Mouse (Mus musculus): ENCODE results near the gene Fshr.

GRCm38 (mm10) chr17:89113944-89114343 is 86.5 kb downstream of the Fshr start:
- TF ChIP-seq ZNF384 (IDR thresholded peaks at IDR 0.05; ENCODE audit: low read depth, low read length) (no peak), CHD2 (IDR thresholded peaks at IDR 0.05; ENCODE audit: low read depth, low read length) (no peak), ZC3H11A (IDR thresholded peaks at IDR 0.05; ENCODE audit: borderline replicate concordance, low read depth, low read length) (no peak), MAFK (IDR thresholded peaks at IDR 0.05; ENCODE audit: insufficient read depth, low read depth, low read length) (no peak)

Data from ES-E14 (cell line).